Mouse (Mus musculus): ENCODE data around the gene Ercc2. TPM values are rescaled to one million over a fixed set of nuclear protein-coding genes. Genes with fewer than 3 reads are reported as not detected.

Ercc2 gene
- polyA plus RNA-seq, 1 experiment, result 28.5 TPM

GRCm38 (mm10) chr7:19426349-19426748 lies 44.5 kb downstream of the Ercc2 start:
- Histone ChIP-seq H3K4me1 (ENCODE audit: control insufficient read depth, insufficient read depth, low read length) (peaks cover 2% of the 10 kb centered on the region), H3K27me3 (ENCODE audit: control insufficient read depth, insufficient read depth, low read length, poor library complexity, severe bottlenecking) (no peaks in the 10 kb centered on the region; the same call in 1 of the 2 replicates), H3K4me3 (ENCODE audit: low read depth, low read length) (peak overlapping the region; percentile 62), H3K36me3 (ENCODE audit: control insufficient read depth, insufficient read depth, low read length, poor library complexity, severe bottlenecking) (peaks cover 4% of the 10 kb centered on the region), H3K9me3 (replicated peaks; ENCODE audit: control insufficient read depth, insufficient read depth, low read length, poor library complexity, severe bottlenecking) (no peaks in the 10 kb centered on the region), H3K9ac (ENCODE audit: low read depth, poor library complexity, severe bottlenecking) (peak overlapping the region; percentile 55; the same call in 1 of the 2 replicates), H3K27ac (ENCODE audit: insufficient read depth, low read length) (peak overlapping the region; percentile 48; the same call in 1 of the 2 replicates)
- TF ChIP-seq CTCF (IDR thresholded peaks at IDR 0.05; ENCODE audit: low read depth, low read length) (no peak), POLR2A (IDR thresholded peaks at IDR 0.05; ENCODE audit: insufficient read depth, low read length) (no peak), EP300 (IDR thresholded peaks at IDR 0.05; ENCODE audit: insufficient read depth, low read depth, low read length) (no peak)

DNA sequence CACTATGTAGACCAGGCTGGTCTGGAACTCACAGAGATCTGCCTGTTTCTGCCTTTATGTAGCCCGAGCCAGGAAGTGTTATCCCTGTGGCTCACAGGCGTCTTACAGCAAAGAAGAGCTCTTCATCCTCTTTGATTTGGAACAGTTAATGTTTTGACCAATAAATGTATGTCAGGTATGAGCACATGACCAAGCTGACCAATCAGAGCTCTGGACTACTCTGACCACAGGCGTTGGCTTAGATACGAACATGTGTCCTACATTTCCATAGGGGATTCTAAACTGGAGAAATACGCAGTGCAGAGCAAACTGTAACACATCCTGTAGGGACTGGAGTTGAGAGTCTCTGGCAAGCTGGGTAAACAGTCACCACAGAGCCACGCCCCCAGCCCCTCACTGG lies 45.1 kb downstream of the Ercc2 start:
- no peak for TF ChIP-seq CTCF (IDR thresholded peaks at IDR 0.05; ENCODE audit: low read depth, low read length)
- TF ChIP-seq EP300 (IDR thresholded peaks at IDR 0.05; ENCODE audit: insufficient read depth, low read depth, low read length), result no peak
- Histone ChIP-seq H3K4me1 (ENCODE audit: control insufficient read depth, insufficient read depth, low read length) (peaks cover 2% of the 10 kb centered on the region), H3K9ac (ENCODE audit: low read depth, poor library complexity, severe bottlenecking) (no peak overlapping the region), H3K27ac (ENCODE audit: insufficient read depth, low read length) (peak overlapping the region; percentile 48; the same call in 1 of the 2 replicates), H3K4me3 (ENCODE audit: low read depth, low read length) (no peak overlapping the region), H3K27me3 (ENCODE audit: control insufficient read depth, insufficient read depth, low read length, poor library complexity, severe bottlenecking) (no peaks in the 10 kb centered on the region; the same call in 1 of the 2 replicates), H3K36me3 (ENCODE audit: control insufficient read depth, insufficient read depth, low read length, poor library complexity, severe bottlenecking) (peaks cover 5% of the 10 kb centered on the region), H3K9me3 (replicated peaks; ENCODE audit: control insufficient read depth, insufficient read depth, low read length, poor library complexity, severe bottlenecking) (no peaks in the 10 kb centered on the region)

- Histone ChIP-seq H3K27ac (ENCODE audit: insufficient read depth, low read length) (peak overlapping the region; percentile 80), H3K9ac (ENCODE audit: low read depth, poor library complexity, severe bottlenecking) (no peak overlapping the region), H3K9me3 (replicated peaks; ENCODE audit: control insufficient read depth, insufficient read depth, low read length, poor library complexity, severe bottlenecking) (no peaks in the 10 kb centered on the region), H3K4me1 (ENCODE audit: control insufficient read depth, insufficient read depth, low read length) (peaks cover 2% of the 10 kb centered on the region), H3K36me3 (ENCODE audit: control insufficient read depth, insufficient read depth, low read length, poor library complexity, severe bottlenecking) (peaks cover 9% of the 10 kb centered on the region), H3K27me3 (ENCODE audit: control insufficient read depth, insufficient read depth, low read length, poor library complexity, severe bottlenecking) (no peaks in the 10 kb centered on the region), H3K4me3 (ENCODE audit: low read depth, low read length) (no peak overlapping the region)
- TF ChIP-seq POLR2A (IDR thresholded peaks at IDR 0.05; ENCODE audit: insufficient read depth, low read length) (no peak), EP300 (IDR thresholded peaks at IDR 0.05; ENCODE audit: insufficient read depth, low read depth, low read length) (peak; percentile 33)
Observed at GRCm38 (mm10) chr7:19427999-19428650, 46.3 kb downstream of the Ercc2 start.

DNA sequence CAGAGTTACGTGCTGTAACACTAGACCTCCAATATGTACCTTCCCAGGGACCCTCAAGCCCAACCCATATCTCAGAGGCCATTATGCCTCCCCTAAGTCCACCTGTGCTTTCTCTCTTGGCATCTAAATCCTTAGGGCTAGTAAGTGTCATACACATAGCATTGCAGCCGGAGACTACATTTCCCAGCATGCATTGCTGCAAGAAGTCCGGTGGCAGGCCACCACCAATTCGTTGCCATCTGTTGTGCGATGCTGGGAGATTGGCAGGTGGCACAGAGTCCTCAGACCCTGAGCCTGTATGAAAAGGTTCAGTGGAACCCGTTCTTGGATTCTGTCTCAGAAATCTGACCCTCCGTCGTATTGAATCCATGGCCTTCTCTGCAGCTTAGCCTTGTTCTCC lies 47.9 kb downstream of the Ercc2 start:
- Histone ChIP-seq H3K27ac (ENCODE audit: insufficient read depth, low read length) (no peak overlapping the region), H3K4me3 (ENCODE audit: low read depth, low read length) (no peak overlapping the region), H3K4me1 (ENCODE audit: control insufficient read depth, insufficient read depth, low read length) (peaks cover 3% of the 10 kb centered on the region), H3K36me3 (ENCODE audit: control insufficient read depth, insufficient read depth, low read length, poor library complexity, severe bottlenecking) (peaks cover 9% of the 10 kb centered on the region), H3K9me3 (replicated peaks; ENCODE audit: control insufficient read depth, insufficient read depth, low read length, poor library complexity, severe bottlenecking) (no peaks in the 10 kb centered on the region), H3K27me3 (ENCODE audit: control insufficient read depth, insufficient read depth, low read length, poor library complexity, severe bottlenecking) (no peaks in the 10 kb centered on the region), H3K9ac (ENCODE audit: low read depth, poor library complexity, severe bottlenecking) (no peak overlapping the region)
- TF ChIP-seq CTCF (IDR thresholded peaks at IDR 0.05; ENCODE audit: low read depth, low read length) (no peak), EP300 (IDR thresholded peaks at IDR 0.05; ENCODE audit: insufficient read depth, low read depth, low read length) (no peak), POLR2A (IDR thresholded peaks at IDR 0.05; ENCODE audit: insufficient read depth, low read length) (no peak)

DNA sequence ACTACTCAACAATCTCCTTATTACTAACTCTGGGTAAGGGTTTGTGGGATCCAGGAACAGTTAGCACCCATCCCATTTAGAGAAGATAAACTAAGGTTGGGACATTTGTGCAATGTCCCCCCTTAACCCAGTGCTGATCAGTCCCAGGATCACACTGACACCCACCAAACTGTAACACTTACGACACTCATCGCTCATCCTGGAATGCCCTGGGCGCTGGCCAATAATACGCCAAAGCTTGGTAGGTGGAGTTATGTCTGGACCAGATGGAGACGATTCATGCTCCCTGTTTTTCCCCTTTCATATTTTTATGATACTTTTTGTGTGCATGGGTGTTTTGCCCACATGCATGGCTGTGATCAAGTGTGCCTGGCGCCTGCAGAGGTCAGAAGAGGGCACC lies 48.6 kb downstream of the Ercc2 start:
- Histone ChIP-seq H3K4me1 (ENCODE audit: control insufficient read depth, insufficient read depth, low read length) (peaks cover 4% of the 10 kb centered on the region), H3K27ac (ENCODE audit: insufficient read depth, low read length) (no peak overlapping the region), H3K9ac (ENCODE audit: low read depth, poor library complexity, severe bottlenecking) (no peak overlapping the region), H3K9me3 (replicated peaks; ENCODE audit: control insufficient read depth, insufficient read depth, low read length, poor library complexity, severe bottlenecking) (no peaks in the 10 kb centered on the region), H3K27me3 (ENCODE audit: control insufficient read depth, insufficient read depth, low read length, poor library complexity, severe bottlenecking) (no peaks in the 10 kb centered on the region), H3K36me3 (ENCODE audit: control insufficient read depth, insufficient read depth, low read length, poor library complexity, severe bottlenecking) (peaks cover 9% of the 10 kb centered on the region), H3K4me3 (ENCODE audit: low read depth, low read length) (no peak overlapping the region)
- no peak for TF ChIP-seq POLR2A (IDR thresholded peaks at IDR 0.05; ENCODE audit: insufficient read depth, low read length)
- TF ChIP-seq CTCF (IDR thresholded peaks at IDR 0.05; ENCODE audit: low read depth, low read length), result no peak
- TF ChIP-seq EP300 (IDR thresholded peaks at IDR 0.05; ENCODE audit: insufficient read depth, low read depth, low read length), result no peak

- TF ChIP-seq CTCF (IDR thresholded peaks at IDR 0.05; ENCODE audit: low read depth, low read length) (peak; percentile 53), POLR2A (IDR thresholded peaks at IDR 0.05; ENCODE audit: insufficient read depth, low read length) (no peak), EP300 (IDR thresholded peaks at IDR 0.05; ENCODE audit: insufficient read depth, low read depth, low read length) (no peak)
- Histone ChIP-seq H3K9me3 (replicated peaks; ENCODE audit: control insufficient read depth, insufficient read depth, low read length, poor library complexity, severe bottlenecking) (no peaks in the 10 kb centered on the region), H3K27me3 (ENCODE audit: control insufficient read depth, insufficient read depth, low read length, poor library complexity, severe bottlenecking) (no peaks in the 10 kb centered on the region), H3K36me3 (ENCODE audit: control insufficient read depth, insufficient read depth, low read length, poor library complexity, severe bottlenecking) (peaks cover 9% of the 10 kb centered on the region), H3K9ac (ENCODE audit: low read depth, poor library complexity, severe bottlenecking) (no peak overlapping the region), H3K4me1 (ENCODE audit: control insufficient read depth, insufficient read depth, low read length) (peaks cover 2% of the 10 kb centered on the region), H3K27ac (ENCODE audit: insufficient read depth, low read length) (no peak overlapping the region), H3K4me3 (ENCODE audit: low read depth, low read length) (no peak overlapping the region)
Observed at GRCm38 (mm10) chr7:19432475-19432874, 50.7 kb downstream of the Ercc2 start.

Measured in ES-Bruce4 (cell line).